Mouse (Mus musculus) G1E (cell line): ENCODE results near the gene Mrfap1.

Experiments
- CTCF ChIP-seq: IDR thresholded peaks from 2 replicates; pipeline ENCODE4 v1.5.1; 2012; ENCODE audit warnings: low read depth, low read length, inconsistent platforms, mixed read lengths
- GATA1 ChIP-seq: IDR thresholded peaks from 2 replicates; pipeline ENCODE4 v1.6.1; 2012; ENCODE audit warnings: borderline replicate concordance, low read length, inconsistent platforms, mixed read lengths
- GATA2 ChIP-seq: IDR thresholded peaks from 2 replicates; pipeline ENCODE4 v1.6.1; 2012; ENCODE audit warnings: low read depth, low read length, inconsistent platforms, borderline replicate concordance
- POLR2AphosphoS5 ChIP-seq: IDR thresholded peaks from 2 replicates; pipeline ENCODE4 v1.6.1; 2012; ENCODE audit warnings: low read depth, low read length, inconsistent platforms; ENCODE audit not compliant: insufficient replicate concordance
- TAL1 ChIP-seq: conservative IDR thresholded peaks from 2 replicates; pipeline ENCODE4 v1.6.1; 2012; ENCODE audit warnings: low read depth, low read length, inconsistent platforms, mixed read lengths

- TF ChIP-seq CTCF = no peak
- TF ChIP-seq GATA1 = no peak
- TF ChIP-seq GATA2 = no peak
- no peak for TF ChIP-seq TAL1
- no peak for TF ChIP-seq POLR2AphosphoS5
Measured at GRCm38 (mm10) chr5:36769603-36770002, 27.0 kb downstream of the Mrfap1 start.
